Mouse (Mus musculus) activated CD4-positive, CD25-positive, alpha-beta regulatory T cell, adult 4 months (primary cell): Measurements from ENCODE around the gene Cep78. TPM values are rescaled to one million over a fixed set of nuclear protein-coding genes. Genes with fewer than 3 reads are reported as not detected.

Experiments used
- ATAC-seq: one replicate; pipeline ENCODE4 v1.8.0; 2017
- polyA plus RNA-seq, 2 experiments: library from polyadenylated mRNA; unstranded; fragments of 100-300 nt; shearing (Covaris generic); gene quantifications; one replicate each; pipeline ENCODE4 v1.2.1; 2017

The Cep78 gene
- polyA plus RNA-seq, 2 experiments from 2014 or later = 2.2 to 3.0 TPM

DNA sequence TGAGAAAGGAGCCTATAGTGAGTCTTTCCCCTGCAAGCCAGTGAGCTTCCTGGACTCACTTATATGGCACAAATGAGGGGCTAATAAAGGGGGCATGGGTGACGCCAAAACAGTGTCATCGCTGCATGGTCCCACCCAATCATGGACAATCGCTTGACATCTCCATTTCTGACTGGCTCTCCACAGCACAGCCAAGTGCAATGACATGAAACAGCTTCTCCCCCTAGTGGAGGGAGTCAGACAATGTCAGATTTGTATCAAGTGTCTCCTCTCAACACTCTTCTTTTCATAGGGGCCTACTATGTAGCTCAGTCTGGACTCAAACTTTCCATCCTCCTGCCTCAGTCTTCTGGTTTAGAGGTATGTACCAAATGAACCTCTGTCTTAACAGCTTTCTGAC, 19.7 kb downstream of the Cep78 start:
- peak; percentile 61 for ATAC-seq

DNA sequence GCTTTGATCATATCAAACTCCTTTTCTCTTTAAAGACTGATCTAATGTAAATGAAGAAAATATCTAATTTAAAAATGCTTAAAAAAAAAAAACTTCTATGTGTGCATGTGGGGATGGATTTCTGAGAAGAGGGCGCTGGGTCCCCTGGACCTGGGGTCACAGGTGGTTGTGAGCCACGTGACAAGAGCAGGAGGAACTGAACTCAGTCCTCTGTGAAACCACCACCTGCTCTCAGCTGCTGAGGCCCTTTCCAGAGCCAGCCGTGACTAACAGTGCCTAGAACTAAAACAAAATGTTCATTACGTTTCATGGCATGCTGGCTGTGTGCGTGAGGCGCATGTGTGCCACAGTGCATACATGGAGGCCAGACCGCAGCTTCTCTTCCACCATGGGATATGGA, 20.3 kb downstream of the Cep78 start:
- ATAC-seq = no peak

DNA sequence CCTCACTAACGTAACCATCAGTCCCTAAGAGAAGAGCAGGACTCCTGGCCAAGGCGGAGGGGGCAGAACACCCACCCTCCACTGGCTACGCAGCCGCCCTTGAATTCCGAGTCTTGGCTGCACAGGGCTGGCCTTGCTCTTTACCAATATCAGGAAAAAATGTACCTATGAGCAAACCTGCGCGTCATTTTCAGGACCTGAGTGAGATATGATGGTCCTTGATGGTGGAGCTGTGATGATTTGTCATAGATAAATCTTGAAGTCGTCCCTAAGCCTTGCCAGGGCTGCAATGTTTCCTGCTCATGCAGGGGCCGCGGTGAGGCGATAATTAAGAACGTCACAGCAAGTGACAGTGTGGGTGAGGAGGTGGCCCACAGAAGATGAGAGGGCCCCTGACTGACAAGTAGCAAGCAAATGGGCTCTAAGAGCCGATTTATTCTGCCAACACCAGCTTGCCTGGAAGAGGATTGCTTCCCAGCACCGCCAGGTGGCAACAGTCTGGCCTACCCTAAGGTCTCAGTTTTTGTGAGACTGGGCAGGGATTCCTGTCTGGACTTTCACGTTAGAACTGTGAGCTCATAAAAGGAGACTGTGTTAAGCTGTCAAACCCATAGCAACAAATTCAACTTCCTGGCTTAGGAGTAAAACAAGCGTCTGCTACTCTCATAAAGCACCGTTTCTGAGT, 21.6 kb downstream of the Cep78 start:
- ATAC-seq = no peak

DNA sequence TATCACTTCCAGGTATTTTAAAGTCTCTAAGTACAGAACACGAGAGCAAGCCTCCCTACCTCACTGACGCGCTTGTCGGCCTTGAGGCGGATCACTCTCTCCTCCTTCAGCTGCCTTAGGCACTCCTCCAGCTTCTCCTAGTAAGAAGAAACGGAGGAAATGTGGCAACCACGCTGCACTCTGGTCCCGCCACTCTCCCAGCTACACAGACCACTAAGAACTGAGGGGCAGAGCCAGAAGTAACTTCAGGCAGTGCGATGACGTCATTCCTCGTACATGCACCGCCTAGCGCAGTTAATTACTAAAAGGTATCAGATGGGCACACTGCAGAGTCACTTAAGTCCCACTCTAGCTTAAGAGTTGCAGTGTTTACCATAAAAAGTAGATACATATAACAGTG, 22.5 kb downstream of the Cep78 start:
- no peak for ATAC-seq

DNA sequence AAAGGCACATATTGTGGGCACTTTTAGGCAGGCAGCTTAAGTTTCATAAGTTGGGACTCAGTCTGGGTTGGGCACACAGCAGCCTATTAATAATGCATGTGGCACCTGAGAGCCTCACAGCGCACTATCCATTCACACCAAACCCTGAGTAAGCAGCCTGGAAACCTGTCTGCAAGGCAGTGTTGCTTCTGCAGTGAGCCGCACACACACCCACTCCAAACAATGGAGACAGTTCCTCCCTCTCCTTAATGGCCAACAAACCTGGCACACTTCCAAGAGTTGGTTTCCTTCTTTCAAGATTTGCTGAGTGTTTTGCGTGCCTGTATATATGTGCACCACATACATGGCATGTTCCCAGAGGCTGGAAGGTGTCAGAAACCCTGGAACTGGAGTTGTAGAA, 34.6 kb downstream of the Cep78 start:
- ATAC-seq = no peak

DNA sequence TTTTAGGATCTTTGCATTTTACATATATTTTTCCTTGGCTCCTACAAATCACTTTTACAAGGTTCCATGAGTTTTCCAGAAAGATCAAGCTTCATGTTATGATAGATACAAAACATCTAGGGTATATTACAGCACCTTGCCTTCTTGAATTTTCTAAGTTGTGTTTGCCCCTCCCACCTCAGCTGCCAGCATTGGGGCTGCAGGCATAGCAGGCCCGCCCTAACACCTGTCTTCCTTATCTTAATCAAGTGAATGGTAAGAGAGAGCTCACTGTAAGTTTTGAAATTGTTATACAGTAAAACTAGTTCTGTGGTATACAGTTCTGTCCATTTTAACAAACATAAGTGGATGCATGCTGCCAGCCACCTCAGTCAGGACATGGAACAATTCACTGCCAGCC, 35.9 kb downstream of the Cep78 start:
- ATAC-seq = no peak

DNA sequence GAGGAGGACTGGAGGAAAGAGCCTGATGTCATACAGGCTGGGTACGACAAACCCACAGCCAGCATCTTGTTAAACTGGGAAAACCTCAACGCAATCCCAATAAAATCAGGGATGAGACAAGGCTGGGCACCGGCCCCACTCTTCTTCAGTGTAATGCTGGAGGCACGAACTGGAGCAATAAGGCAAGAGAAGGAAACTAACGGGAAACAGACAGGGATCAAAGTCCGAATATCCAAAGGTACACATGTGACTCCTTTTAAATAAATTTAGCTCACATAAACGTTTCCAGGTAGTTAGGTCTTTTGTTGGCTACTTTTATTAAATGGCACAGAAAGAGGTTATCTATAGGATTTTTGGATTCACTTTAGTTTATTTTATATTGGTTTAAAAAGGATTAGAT, 36.4 kb downstream of the Cep78 start:
- ATAC-seq = no peak

DNA sequence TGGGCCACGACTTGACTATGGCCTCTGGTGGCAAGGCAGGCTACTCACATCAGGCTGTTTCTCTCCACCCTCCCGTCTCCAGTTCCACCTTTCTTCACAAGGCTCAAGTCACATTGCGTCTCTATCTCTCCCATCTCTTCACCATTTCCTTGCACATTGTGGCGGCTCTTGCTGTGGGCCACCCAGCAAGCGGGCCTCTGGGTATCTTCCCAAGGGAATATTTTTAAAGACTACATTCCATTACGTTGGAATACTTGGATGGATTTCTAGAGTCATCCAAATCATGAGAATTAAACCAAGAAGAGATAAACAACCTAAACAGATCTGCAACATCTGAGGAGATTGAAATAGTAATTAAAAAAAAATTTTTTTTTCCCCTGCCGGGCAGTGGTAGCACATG, 37.6 kb downstream of the Cep78 start, which contains the start of gene Psat1:
Psat1 (minus strand) TSS at position 101 of the 400 bp plus-strand sequence.
- no peak for ATAC-seq

DNA sequence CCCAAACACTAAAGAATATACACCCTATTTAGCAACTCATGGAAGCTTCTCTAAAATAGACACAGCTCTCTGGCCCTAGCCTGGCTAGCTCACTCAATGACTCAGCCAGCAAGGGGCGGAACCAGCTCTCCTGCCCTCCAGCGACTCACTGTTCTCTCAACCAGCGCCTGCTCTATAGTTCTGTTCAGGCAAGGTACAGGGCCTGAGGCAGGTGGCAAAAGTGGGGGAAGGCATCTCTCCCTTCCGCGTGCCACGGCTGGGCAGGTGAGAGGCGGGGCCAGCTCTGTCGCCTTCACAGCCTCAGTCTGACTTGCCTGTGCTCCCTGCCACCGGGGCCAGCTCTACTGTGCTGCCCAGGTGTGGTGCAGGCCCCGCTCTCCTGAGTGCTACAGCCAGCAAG, 38.1 kb downstream of the Cep78 start:
- ATAC-seq = no peak

DNA sequence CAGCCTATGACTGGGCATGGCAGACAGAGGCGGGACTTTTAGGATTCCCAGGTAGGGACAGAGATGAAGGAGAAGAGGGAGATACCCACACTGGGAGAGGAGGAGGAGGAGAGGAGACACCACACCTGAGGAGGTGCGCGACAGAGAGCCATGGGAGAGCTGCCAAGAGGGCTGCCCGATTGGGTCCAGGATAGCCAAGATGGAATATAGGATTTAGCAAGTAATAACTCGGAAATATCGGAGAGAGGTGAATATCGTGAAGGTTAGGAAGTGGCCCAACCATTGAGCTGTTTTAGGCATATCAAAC, 41.7 kb downstream of the Cep78 start:
- ATAC-seq = no peak

DNA sequence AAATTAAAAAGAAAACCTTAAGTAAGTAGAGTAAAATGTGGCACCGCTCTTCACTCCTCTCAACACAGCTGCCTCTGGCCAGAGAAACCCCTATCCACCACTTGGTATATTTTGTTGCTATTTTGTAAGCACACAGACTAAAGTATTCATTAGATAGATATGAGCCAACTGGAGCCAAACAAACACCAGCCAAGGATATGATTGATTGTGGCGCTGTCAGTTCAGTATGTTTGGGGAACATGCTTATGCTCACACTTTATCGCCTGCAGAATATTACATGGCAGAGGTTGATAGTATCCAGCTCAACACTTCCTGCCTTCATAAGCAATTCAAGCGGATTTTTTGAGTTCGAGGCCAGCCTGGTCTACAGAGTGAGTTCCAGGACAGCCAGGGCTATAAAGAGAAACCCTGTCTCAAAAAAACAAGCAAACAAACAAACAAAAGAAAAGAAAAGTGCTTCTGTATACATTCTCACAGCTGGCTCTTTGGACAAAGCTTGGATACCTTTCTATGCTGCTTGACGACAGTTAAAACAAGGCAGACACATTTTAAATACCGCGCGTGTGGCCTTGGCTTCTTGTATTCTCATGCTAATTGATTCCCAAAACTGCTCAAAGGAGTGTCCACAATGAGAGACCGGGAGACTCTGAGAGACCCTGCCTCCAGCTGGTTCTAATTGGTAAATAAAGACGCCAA, 42.2 kb downstream of the Cep78 start:
- ATAC-seq = no peak

DNA sequence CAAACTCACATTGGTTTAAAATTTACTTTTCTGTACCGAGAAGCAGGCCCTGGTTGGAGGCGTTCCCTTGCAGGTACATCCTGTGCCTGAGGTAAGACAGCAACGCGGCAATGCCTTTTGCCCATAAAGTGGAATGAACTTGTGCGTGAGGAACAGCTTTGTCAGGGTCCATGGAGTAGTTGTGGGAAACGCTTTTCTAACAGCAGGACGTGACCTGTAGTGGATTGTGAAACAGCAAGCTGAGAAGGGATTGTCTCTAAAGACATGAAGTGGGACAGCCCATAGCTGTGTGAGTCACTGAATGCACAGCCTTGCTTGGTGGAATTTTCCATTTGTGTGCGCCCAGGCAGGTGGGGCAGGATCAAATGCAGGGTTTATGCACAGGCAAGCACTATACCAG, 43.4 kb downstream of the Cep78 start:
- no peak for ATAC-seq

DNA sequence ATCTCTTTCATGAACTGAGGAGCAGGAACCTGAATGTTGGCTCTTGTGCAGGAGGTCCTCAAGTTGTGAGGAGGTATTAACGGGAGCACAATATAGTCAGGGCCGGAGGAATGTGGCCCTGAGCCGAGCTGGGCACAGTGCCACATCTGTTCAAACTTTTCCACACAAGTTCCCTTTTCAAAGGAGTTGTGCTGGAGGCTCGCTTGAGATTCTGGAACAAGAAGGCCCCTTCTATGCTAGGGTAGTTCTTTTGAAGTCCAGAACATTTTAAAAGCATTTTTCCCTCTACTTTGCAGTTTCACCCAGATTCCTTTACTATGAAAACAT, 59.1 kb downstream of the Cep78 start:
- ATAC-seq = no peak

DNA sequence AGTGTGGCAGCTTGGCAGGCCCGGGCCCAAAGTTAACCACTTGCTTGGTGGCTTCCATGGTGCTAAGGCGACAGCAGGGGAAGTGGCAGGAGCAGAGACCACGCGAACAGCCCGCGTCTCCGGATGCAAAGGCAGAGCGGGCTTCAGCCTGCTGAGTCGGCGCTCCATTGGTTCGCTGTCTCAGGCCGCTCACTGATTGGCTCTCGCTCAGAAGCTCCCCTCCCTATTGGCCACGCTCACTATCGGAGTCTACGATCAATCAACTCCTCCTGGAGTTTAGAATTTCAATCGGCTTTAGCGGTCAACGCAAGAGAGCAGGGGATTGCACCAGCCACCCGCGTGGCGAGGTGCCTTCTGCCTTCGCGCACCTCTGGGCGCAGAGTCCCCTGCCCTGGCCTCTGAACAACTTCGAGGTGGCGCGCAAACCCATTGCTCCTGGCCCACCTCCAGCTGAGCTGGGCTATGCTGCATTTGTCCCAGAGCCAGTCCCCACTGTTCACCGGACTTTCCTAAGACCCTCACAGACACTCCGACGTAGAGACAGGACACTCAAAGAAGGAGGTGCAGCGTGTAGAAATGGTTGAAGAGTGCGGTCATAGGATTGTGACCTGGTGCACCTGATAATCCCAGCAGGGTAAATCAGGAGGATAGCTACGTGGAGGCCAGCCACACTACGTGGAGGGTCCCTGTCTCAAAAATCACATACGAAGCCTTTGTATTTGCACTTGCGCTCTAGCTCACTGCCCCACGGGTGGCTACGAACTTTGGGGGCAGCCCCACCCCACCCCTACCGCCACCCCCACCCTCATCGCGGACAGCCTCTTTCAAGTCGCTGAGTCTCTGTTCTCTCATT, 59.7 kb downstream of the Cep78 start:
- peak; percentile 95 for ATAC-seq

DNA sequence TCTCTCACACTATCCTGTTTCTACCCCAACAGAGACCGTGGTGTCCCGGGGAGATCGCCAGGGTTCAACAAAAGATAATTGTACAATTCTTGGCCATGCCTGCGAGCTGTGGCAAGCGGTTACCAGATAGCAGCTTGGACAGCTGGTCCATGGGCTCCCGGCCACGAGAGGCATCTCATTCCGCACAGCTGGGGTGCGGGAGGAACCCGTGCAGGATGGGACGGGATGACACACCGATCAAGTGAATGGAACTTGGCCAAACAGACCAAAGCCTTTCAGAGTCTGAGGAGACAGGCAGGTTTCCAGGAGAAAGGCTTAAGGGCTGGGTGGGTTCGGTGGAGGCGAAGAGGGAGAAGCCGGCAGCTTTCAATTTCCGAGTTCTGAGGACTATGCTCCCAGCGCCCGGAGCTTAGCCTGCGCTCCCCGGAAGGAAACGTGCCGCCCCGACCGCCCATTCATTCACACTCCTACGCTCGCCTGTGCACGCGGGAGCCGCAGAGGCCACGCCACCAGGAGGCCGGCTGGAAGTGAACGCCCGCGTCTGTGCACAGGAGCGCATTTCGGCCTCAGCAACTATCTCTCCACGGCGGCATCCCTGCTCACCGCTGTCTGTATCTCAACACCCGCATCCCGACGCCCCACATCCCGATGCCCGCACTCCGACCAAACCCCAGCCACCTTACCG, 60.5 kb downstream of the Cep78 start:
- peak; percentile 53 for ATAC-seq

DNA sequence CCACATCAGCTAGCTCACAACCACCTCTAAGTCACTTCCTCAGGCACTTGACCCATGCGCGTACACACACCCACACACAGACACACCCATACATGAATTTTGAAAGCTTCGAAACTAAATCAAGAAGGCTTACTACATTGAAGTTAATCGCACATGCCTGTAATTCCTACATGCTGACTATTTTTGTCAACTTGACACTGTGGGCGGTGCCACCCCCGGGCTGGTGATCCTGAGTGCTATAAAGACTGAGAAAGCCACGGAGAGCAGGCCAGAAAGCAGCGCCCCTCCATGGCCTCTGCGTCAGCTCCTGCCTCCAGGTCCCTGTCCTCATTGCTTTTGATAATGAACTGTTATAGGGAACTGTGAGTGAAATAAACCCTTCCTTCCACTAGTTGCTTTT, 61.4 kb downstream of the Cep78 start:
- no peak for ATAC-seq

DNA sequence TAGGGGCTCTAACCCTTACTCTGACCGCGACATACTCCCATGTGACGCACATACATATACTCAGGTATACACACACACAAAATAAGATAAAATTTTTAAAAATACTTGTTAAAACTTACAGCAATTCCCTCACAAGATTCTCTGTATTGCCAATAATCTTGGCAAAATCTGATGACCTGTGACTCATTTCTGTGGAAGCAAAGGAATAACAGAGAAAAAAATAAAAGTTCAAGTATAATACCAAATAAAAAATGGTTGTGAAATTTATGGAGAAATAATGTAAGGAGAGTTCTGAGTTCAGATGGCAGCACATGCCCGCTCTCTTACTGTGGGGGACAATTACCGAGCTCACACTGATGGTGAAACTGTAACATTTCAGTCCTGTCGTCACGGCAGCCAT, 65.5 kb downstream of the Cep78 start:
- ATAC-seq = no peak

DNA sequence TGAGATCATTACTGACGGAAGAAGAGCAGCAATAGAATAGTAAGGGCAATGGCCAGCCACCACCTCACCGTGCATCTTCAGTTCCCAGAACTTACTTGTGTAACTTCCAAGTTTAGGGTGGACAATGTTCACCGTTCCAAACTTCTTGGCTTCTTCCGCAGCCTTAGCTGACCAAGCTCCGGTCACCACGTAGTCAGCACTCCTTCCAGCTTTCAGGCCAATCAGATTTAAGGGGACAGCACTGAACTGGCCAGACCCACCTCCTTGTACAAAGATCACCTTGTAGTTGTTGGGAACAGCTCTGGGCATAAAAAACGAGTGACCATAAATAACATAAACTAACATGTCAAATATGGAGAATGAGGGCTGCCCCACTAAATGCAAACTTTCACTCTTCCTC, 66.7 kb downstream of the Cep78 start:
- ATAC-seq = no peak

DNA sequence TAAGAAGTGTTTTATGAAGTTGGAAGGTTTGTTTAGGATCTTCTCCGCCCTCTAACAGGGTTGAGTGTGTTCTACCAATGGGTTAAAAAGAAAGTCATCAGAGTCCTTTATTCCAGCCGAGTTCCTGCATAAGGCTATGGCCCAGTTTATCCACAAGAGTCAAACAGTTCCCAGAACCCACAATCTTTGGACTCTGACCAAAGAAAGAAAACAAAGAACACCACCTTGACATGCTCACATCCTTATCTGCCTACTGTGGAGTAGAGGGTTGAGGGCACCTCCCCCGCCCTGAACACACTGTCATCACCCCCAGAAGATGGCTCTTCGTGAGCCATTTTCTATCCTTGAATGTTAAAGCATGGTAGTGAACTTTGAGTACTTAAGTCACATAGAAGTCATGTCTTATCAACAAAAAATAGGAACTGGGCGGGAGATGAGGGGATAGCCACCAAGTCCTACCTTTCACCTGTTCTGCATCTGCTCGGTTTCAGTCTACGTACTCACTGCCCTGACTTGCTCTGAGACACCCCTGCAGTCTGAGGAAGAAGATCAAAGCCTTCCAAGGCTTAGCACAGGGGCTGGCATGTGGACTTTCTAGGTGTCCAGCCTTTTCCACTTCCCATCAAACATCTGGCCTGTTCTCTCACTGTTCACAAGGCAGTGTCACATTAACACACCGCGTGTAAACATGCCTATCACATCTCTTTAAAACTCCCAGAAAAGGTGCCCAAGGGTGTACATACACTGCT, 71.4 kb downstream of the Cep78 start:
- no peak for ATAC-seq

DNA sequence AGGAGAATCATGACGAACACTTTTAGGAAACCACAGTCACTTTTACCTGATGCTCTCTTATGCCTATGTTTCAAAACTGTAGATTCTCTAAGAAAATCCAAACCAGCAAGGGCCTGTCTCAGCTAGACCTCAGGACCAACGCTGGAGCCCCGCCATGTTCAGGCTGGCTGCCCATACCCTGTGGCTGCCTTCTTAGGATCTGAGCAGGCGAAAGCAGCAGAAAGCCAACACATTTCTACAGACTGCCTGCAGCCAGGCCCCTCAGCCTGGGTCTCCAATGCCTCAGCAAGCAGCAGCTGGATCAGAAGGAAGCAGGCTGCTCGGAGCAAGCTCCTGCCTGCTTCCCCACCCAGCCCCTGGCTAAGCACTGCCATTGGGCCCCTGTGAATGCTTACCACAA, 73.3 kb downstream of the Cep78 start:
- ATAC-seq = no peak

DNA sequence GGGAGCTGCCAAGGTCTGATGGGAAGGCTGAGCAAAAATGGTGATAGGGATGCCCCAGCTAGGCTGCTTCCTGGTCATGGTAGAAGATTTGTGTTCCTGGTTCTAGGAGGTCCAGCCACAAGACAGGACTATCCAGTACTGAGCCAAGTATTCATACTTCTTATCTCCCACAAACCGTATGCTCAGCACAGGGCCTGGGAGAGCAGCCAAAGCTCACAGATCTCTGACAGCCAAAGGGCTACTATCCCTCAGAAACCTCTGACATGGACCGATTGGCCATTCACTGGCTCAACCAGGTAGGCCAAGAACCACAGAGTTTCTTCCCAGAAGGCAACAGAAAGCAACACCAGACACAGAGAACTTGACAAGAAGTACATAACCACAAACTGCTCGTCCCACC, 73.8 kb downstream of the Cep78 start:
- no peak for ATAC-seq

DNA sequence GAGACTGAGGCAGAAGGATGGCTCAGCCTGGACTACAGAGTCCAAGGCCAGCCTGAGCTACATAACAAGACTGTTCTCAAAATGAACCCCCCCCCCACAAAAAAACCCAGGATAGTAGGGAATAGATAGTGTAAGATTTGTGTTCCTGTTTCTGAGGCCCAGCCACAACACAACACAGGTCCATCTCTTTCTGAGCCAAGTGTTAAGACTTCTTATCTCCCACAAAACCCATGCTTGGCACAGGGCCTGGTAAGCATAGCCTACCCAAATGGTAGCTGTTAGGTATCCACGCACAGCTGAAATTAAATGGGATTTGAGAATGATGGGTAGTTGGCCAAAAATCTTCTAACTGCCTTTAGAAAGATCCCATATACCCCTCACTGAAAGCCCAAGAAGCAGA, 74.3 kb downstream of the Cep78 start:
- no peak for ATAC-seq

DNA sequence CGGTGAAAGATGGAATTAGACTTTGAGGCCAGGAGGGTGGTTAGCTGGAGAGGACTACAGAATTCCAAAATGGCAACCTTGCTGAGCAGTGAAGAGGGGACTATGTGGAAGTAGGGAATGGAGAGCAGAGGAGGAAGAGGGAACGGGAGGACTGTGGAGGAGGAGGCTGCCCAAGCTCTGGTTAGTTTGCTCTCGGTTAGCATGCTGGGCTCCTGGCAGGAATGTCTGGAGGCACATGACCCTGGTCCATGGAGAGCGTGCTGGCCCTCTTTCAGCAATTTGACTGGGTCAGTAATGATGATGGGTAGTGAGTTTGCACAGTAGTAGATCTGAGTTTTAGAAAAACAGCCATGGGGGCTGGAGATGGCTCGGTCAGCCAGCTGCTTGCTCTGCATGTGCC, 76.8 kb downstream of the Cep78 start:
- no peak for ATAC-seq
